Comparison of ENCODE assay signal across 18 mouse cellular contexts in genomic region chr2:36092748-36093147, GRCm38 (mm10). TPM values are rescaled to one million over a fixed set of nuclear protein-coding genes. Genes with fewer than 3 reads are reported as not detected.
DNase-seq lines count a peak whose midpoint lies in the region; ATAC-seq lines count a peak whose summit lies in the region.
"Had no signal": no experiment of that assay in that cellular context is flagged by ENCODE, and none has a peak within 500 bp of the region (broad histone marks: within the 10 kb centered on the region; RNA-seq: fewer than 3 reads in every experiment).

No protein-coding gene starts in this region.

- no peak for ATAC-seq in forebrain, embryonic 15.5 days (replicated peaks)
- ATAC-seq in forebrain, embryonic 16.5 days: no peak
- ATAC-seq in lung, embryonic 15.5 days (ENCODE audit: borderline replicate concordance, extremely low read depth, low FRiP score, low TSS enrichment): no peak
- ATAC-seq in limb, embryonic 11.5 days (ENCODE audit: insufficient number of reproducible peaks, low FRiP score, low TSS enrichment, low read depth): no peak
- no peak for ATAC-seq in heart, embryonic 12.5 days (ENCODE audit: insufficient number of reproducible peaks, low FRiP score)
- ATAC-seq: hindbrain, postnatal 0 days; midbrain, embryonic 13.5 days had no signal

- no peak overlapping the region for H3K9ac ChIP-seq in forebrain, embryonic 15.5 days (replicated peaks)
- no peak overlapping the region for H3K9ac ChIP-seq in forebrain, embryonic 16.5 days (replicated peaks; ENCODE audit: low read depth, low read length)
- no peak overlapping the region for H3K9ac ChIP-seq in lung, embryonic 15.5 days
- H3K9ac ChIP-seq in limb, embryonic 11.5 days (ENCODE audit: low read length): no peak overlapping the region
- H3K9ac ChIP-seq in heart, embryonic 12.5 days: no peak overlapping the region
- H3K9ac ChIP-seq: embryonic facial prominence, embryonic 12.5 days; midbrain, embryonic 13.5 days had no signal

- peak overlapping the region; percentile 32; the same call in 1 of the 2 replicates for H3K4me2 ChIP-seq in forebrain, embryonic 15.5 days (replicated peaks)
- H3K4me2 ChIP-seq in forebrain, embryonic 16.5 days (ENCODE audit: low read length): no peak overlapping the region
- H3K4me2 ChIP-seq in lung, embryonic 15.5 days: peak overlapping the region; percentile 2; the same call in 1 of the 2 replicates
- no peak overlapping the region for H3K4me2 ChIP-seq in limb, embryonic 11.5 days (ENCODE audit: low read depth, severe bottlenecking)
- H3K4me2 ChIP-seq in heart, embryonic 12.5 days: no peak overlapping the region
- H3K4me2 ChIP-seq: midbrain, embryonic 13.5 days had no signal

- no peak for DNase-seq in lung, postnatal 4 days
- peak; percentile 33 to 58 for DNase-seq in kidney, adult 8-10 months
- DNase-seq in limb, embryonic 11.5 days (ENCODE audit: low spot score): peak; percentile 43
- DNase-seq in heart, postnatal 10 days: no peak
- DNase-seq: cerebellum, postnatal 25 days; heart, adult 11 months; liver; lung, postnatal 14 days; right cerebral cortex, adult 18-20 months had no signal

- intact Hi-C loops in heart, postnatal 10 days (cut with DNase I): no loop called here

- no peak overlapping the region for H3K4me3 ChIP-seq in forebrain, embryonic 15.5 days
- no peak overlapping the region for H3K4me3 ChIP-seq in forebrain, embryonic 16.5 days (replicated peaks; ENCODE audit: low read length)
- H3K4me3 ChIP-seq in lung, embryonic 15.5 days: no peak overlapping the region
- H3K4me3 ChIP-seq in limb, embryonic 11.5 days (ENCODE audit: low read depth, low read length): no peak overlapping the region
- no peak overlapping the region for H3K4me3 ChIP-seq in heart, embryonic 12.5 days
- H3K4me3 ChIP-seq: embryonic facial prominence, embryonic 12.5 days; forebrain, embryonic 10.5 days; midbrain, embryonic 13.5 days had no signal

- no peaks in the 10 kb centered on the region for H3K36me3 ChIP-seq in forebrain, embryonic 15.5 days
- H3K36me3 ChIP-seq in forebrain, embryonic 16.5 days (ENCODE audit: control insufficient read depth, insufficient read depth): no peaks in the 10 kb centered on the region
- no peaks in the 10 kb centered on the region for H3K36me3 ChIP-seq in lung, embryonic 15.5 days
- no peaks in the 10 kb centered on the region for H3K36me3 ChIP-seq in limb, embryonic 11.5 days (ENCODE audit: control insufficient read depth, insufficient read depth, low read length)
- H3K36me3 ChIP-seq in heart, embryonic 12.5 days: no peaks in the 10 kb centered on the region
- H3K36me3 ChIP-seq: embryonic facial prominence, embryonic 12.5 days; forebrain, embryonic 10.5 days; midbrain, embryonic 13.5 days had no signal

- 2% methylated on average over 4 of the region's 4 CpGs for WGBS in forebrain, embryonic 15.5 days
- WGBS in forebrain, embryonic 16.5 days: 5% methylated on average over 4 of the region's 4 CpGs
- 15% methylated on average over 4 of the region's 4 CpGs for WGBS in lung, embryonic 15.5 days
- 4% methylated on average over 4 of the region's 4 CpGs for WGBS in limb, embryonic 11.5 days
- WGBS in heart, embryonic 12.5 days: 8% methylated on average over 4 of the region's 4 CpGs

- H3K4me1 ChIP-seq in forebrain, embryonic 15.5 days: peaks cover 23% of the 10 kb centered on the region
- H3K4me1 ChIP-seq in forebrain, embryonic 16.5 days (replicated peaks; ENCODE audit: control insufficient read depth, insufficient read depth, low read length): peaks cover 18% of the 10 kb centered on the region
- peaks cover 20% of the 10 kb centered on the region for H3K4me1 ChIP-seq in lung, embryonic 15.5 days
- peaks cover 2% of the 10 kb centered on the region; the same call in 1 of the 2 replicates for H3K4me1 ChIP-seq in limb, embryonic 11.5 days (ENCODE audit: control insufficient read depth, insufficient read depth, low read length)
- H3K4me1 ChIP-seq in heart, embryonic 12.5 days (replicated peaks): peaks cover 21% of the 10 kb centered on the region

- peaks cover 98% of the 10 kb centered on the region for H3K27me3 ChIP-seq in forebrain, embryonic 15.5 days
- H3K27me3 ChIP-seq in forebrain, embryonic 16.5 days (replicated peaks; ENCODE audit: control insufficient read depth, insufficient read depth, low read length): peaks cover 77% of the 10 kb centered on the region
- peaks cover 97% of the 10 kb centered on the region for H3K27me3 ChIP-seq in lung, embryonic 15.5 days
- peaks cover 93% of the 10 kb centered on the region for H3K27me3 ChIP-seq in limb, embryonic 11.5 days (ENCODE audit: control insufficient read depth, insufficient read depth, low read length)
- peaks cover 97% of the 10 kb centered on the region for H3K27me3 ChIP-seq in heart, embryonic 12.5 days (replicated peaks)

- no peaks in the 10 kb centered on the region for H3K9me3 ChIP-seq in forebrain, embryonic 15.5 days
- no peaks in the 10 kb centered on the region for H3K9me3 ChIP-seq in forebrain, embryonic 16.5 days (ENCODE audit: control insufficient read depth, low read length)
- H3K9me3 ChIP-seq in lung, embryonic 15.5 days: no peaks in the 10 kb centered on the region
- H3K9me3 ChIP-seq in limb, embryonic 11.5 days (ENCODE audit: control insufficient read depth, low read length): no peaks in the 10 kb centered on the region
- no peaks in the 10 kb centered on the region for H3K9me3 ChIP-seq in heart, embryonic 12.5 days (replicated peaks)
- H3K9me3 ChIP-seq: embryonic facial prominence, embryonic 12.5 days; forebrain, embryonic 10.5 days; midbrain, embryonic 13.5 days had no signal

- no peak overlapping the region for H3K27ac ChIP-seq in forebrain, embryonic 15.5 days (replicated peaks)
- no peak overlapping the region for H3K27ac ChIP-seq in forebrain, embryonic 16.5 days (ENCODE audit: low read length)
- no peak overlapping the region for H3K27ac ChIP-seq in lung, embryonic 15.5 days
- no peak overlapping the region for H3K27ac ChIP-seq in limb, embryonic 11.5 days (replicated peaks; ENCODE audit: low read depth, low read length)
- no peak overlapping the region for H3K27ac ChIP-seq in heart, embryonic 12.5 days (ENCODE audit: poor library complexity, severe bottlenecking)
- H3K27ac ChIP-seq: embryonic facial prominence, embryonic 12.5 days; forebrain, embryonic 10.5 days; hindbrain, postnatal 0 days; midbrain, embryonic 13.5 days had no signal

RNA-seq across cellular contexts. Expression of gene Lhx6, which starts 12.5 kb away (rescaled TPM):
- 36.3 and 36.8 TPM in 2 replicates for polyA plus RNA-seq in forebrain, embryonic 15.5 days (2015; fragmentation: Nextera tagmentation; extraction: Ambion mirVana)
- polyA plus RNA-seq in forebrain, embryonic 16.5 days (2015; fragmentation: Nextera tagmentation; extraction: Ambion mirVana): 37.0 and 48.1 TPM in 2 replicates
- 6.4 and 8.1 TPM in 2 replicates for polyA plus RNA-seq in lung, embryonic 15.5 days (2015; fragmentation: Nextera tagmentation; extraction: Ambion mirVana)
- polyA plus RNA-seq in limb, embryonic 11.5 days (2014; fragmentation: Nextera tagmentation; extraction: Ambion mirVana): 0.62 and 0.83 TPM in 2 replicates
- polyA plus RNA-seq in heart, embryonic 12.5 days (2016; fragmentation: Nextera tagmentation; extraction: Ambion mirVana): 0.46 and 0.55 TPM in 2 replicates
- total RNA-seq in heart, postnatal 10 days (2021): 10 to 100 TPM; 10.1 to 10.3 TPM

RNA-seq across cellular contexts. Expression of gene Mrrf, which starts 43.4 kb away (rescaled TPM):
- 21.4 and 24.1 TPM in 2 replicates for polyA plus RNA-seq in forebrain, embryonic 15.5 days (2015; fragmentation: Nextera tagmentation; extraction: Ambion mirVana)
- polyA plus RNA-seq in forebrain, embryonic 16.5 days (2015; fragmentation: Nextera tagmentation; extraction: Ambion mirVana): 26.4 and 30.9 TPM in 2 replicates
- 31.1 and 32.4 TPM in 2 replicates for polyA plus RNA-seq in lung, embryonic 15.5 days (2015; fragmentation: Nextera tagmentation; extraction: Ambion mirVana)
- 26.5 and 31.1 TPM in 2 replicates for polyA plus RNA-seq in limb, embryonic 11.5 days (2014; fragmentation: Nextera tagmentation; extraction: Ambion mirVana)
- 26.3 and 34.2 TPM in 2 replicates for polyA plus RNA-seq in heart, embryonic 12.5 days (2016; fragmentation: Nextera tagmentation; extraction: Ambion mirVana)
- total RNA-seq in heart, postnatal 10 days (2021): 10 to 100 TPM; 40.2 to 40.6 TPM

RNA-seq across cellular contexts. Expression of gene Morn5, which starts 43.5 kb away (rescaled TPM):
- polyA plus RNA-seq in forebrain, embryonic 15.5 days (2015; fragmentation: Nextera tagmentation; extraction: Ambion mirVana): 1.7 and 2.5 TPM in 2 replicates
- 1.5 and 2.2 TPM in 2 replicates for polyA plus RNA-seq in forebrain, embryonic 16.5 days (2015; fragmentation: Nextera tagmentation; extraction: Ambion mirVana)
- polyA plus RNA-seq in lung, embryonic 15.5 days (2015; fragmentation: Nextera tagmentation; extraction: Ambion mirVana): 3.1 and 3.6 TPM in 2 replicates
- polyA plus RNA-seq in limb, embryonic 11.5 days (2014; fragmentation: Nextera tagmentation; extraction: Ambion mirVana): not detected in 2 replicates
- not detected in 2 replicates for polyA plus RNA-seq in heart, embryonic 12.5 days (2016; fragmentation: Nextera tagmentation; extraction: Ambion mirVana)
- total RNA-seq in heart, postnatal 10 days (2021): not detected
- total RNA-seq: hindbrain, postnatal 0 days had no signal
- polyA plus RNA-seq: stomach, embryonic 14.5 days had no signal

RNA-seq across cellular contexts. Expression of gene Ndufa8, which starts 43.5 kb away (rescaled TPM):
- 259 and 263 TPM in 2 replicates for polyA plus RNA-seq in forebrain, embryonic 15.5 days (2015; fragmentation: Nextera tagmentation; extraction: Ambion mirVana)
- polyA plus RNA-seq in forebrain, embryonic 16.5 days (2015; fragmentation: Nextera tagmentation; extraction: Ambion mirVana): 240 and 273 TPM in 2 replicates
- 256 and 268 TPM in 2 replicates for polyA plus RNA-seq in lung, embryonic 15.5 days (2015; fragmentation: Nextera tagmentation; extraction: Ambion mirVana)
- polyA plus RNA-seq in limb, embryonic 11.5 days (2014; fragmentation: Nextera tagmentation; extraction: Ambion mirVana): 195 and 196 TPM in 2 replicates
- 287 and 300 TPM in 2 replicates for polyA plus RNA-seq in heart, embryonic 12.5 days (2016; fragmentation: Nextera tagmentation; extraction: Ambion mirVana)
- total RNA-seq in heart, postnatal 10 days (2021): 100 to 1,000 TPM; 550 to 581 TPM

RNA-seq across cellular contexts. Expression of gene Rbm18, which starts 43.8 kb away (rescaled TPM):
- 149 and 164 TPM in 2 replicates for polyA plus RNA-seq in forebrain, embryonic 15.5 days (2015; fragmentation: Nextera tagmentation; extraction: Ambion mirVana)
- 158 and 165 TPM in 2 replicates for polyA plus RNA-seq in forebrain, embryonic 16.5 days (2015; fragmentation: Nextera tagmentation; extraction: Ambion mirVana)
- polyA plus RNA-seq in lung, embryonic 15.5 days (2015; fragmentation: Nextera tagmentation; extraction: Ambion mirVana): 70.5 and 73.5 TPM in 2 replicates
- 88.5 and 92.6 TPM in 2 replicates for polyA plus RNA-seq in limb, embryonic 11.5 days (2014; fragmentation: Nextera tagmentation; extraction: Ambion mirVana)
- polyA plus RNA-seq in heart, embryonic 12.5 days (2016; fragmentation: Nextera tagmentation; extraction: Ambion mirVana): 52.4 and 56.1 TPM in 2 replicates
- 10 to 100 TPM; 41.7 TPM for total RNA-seq in heart, postnatal 10 days (2021)

Comparison
In these comparisons a context has a peak if more than half of its experiments do, and no peak if none do; other contexts are left out.
1. H3K4me2 ChIP-seq: peak in forebrain, embryonic 15.5 days (single experiment) and lung, embryonic 15.5 days (single experiment); none in forebrain, embryonic 16.5 days (single experiment), limb, embryonic 11.5 days (single experiment) and heart, embryonic 12.5 days (single experiment).
2. DNase-seq: peak in kidney, adult 8-10 months (2 of 2) and limb, embryonic 11.5 days (single experiment); none in lung, postnatal 4 days (0 of 2) and heart, postnatal 10 days (0 of 2).